Mouse (Mus musculus) adrenal gland, adult 18-20 months (tissue): Measurements from ENCODE around the gene Zfhx3. TPM values are rescaled to one million over a fixed set of nuclear protein-coding genes. Genes with fewer than 3 reads are reported as not detected.

ENCODE experiments used
- DNase-seq, 2 experiments: peaks; one replicate each; pipeline ENCODE4 v3.0.0; 2021 to 2022; ENCODE audit warnings: low spot score in 2 of 2
- total RNA-seq, 2 experiments: library from RNA; stranded (reverse); gene quantifications; 1 replicate in 1 of 2; 2 replicates in 1 of 2; pipeline ENCODE4 v1.2.3; 2021

Zfhx3 gene
- total RNA-seq, 2 experiments from 2014 or later, result 36.9 to 38.6 TPM

- no peak for DNase-seq
Observed at GRCm38 (mm10) chr8:108733385-108733784, 790.9 kb downstream of the Zfhx3 start.

- DNase-seq, result no peak
Observed at GRCm38 (mm10) chr8:108736442-108736841, 794.0 kb downstream of the Zfhx3 start.

- no peak for DNase-seq
Observed at GRCm38 (mm10) chr8:108738179-108738578, 795.7 kb downstream of the Zfhx3 start.

GRCm38 (mm10) chr8:108739517-108739916, 797.1 kb downstream of the Zfhx3 start:
- DNase-seq, result no peak

- DNase-seq, result no peak
Observed at GRCm38 (mm10) chr8:108740443-108740842, 798.0 kb downstream of the Zfhx3 start.

- no peak for DNase-seq
Observed at GRCm38 (mm10) chr8:108741651-108742050, 799.2 kb downstream of the Zfhx3 start.

GRCm38 (mm10) chr8:108742465-108742864, 800.0 kb downstream of the Zfhx3 start:
- no peak for DNase-seq

GRCm38 (mm10) chr8:108743238-108743637, 800.8 kb downstream of the Zfhx3 start:
- peak; percentile 51 to 54 for DNase-seq

- no peak for DNase-seq
Observed at GRCm38 (mm10) chr8:108745551-108745950, 803.1 kb downstream of the Zfhx3 start.

- DNase-seq, result no peak
Observed at GRCm38 (mm10) chr8:108748095-108748494, 805.7 kb downstream of the Zfhx3 start.

- DNase-seq, result no peak
Observed at GRCm38 (mm10) chr8:108748851-108749376, 806.5 kb downstream of the Zfhx3 start.

GRCm38 (mm10) chr8:108750806-108751205, 808.4 kb downstream of the Zfhx3 start:
- no peak for DNase-seq

- no peak for DNase-seq
Observed at GRCm38 (mm10) chr8:108754556-108754955, 812.1 kb downstream of the Zfhx3 start.

- no peak for DNase-seq
Observed at GRCm38 (mm10) chr8:108755400-108756325, 813.2 kb downstream of the Zfhx3 start.

- DNase-seq, result peak; percentile 67 to 72
Observed at GRCm38 (mm10) chr8:108759511-108760330, 817.3 kb downstream of the Zfhx3 start.

- DNase-seq, result no peak
Observed at GRCm38 (mm10) chr8:108760745-108761144, 818.3 kb downstream of the Zfhx3 start.

- DNase-seq, result no peak
Observed at GRCm38 (mm10) chr8:108762567-108762966, 820.1 kb downstream of the Zfhx3 start.

- no peak for DNase-seq
Observed at GRCm38 (mm10) chr8:108764403-108765194, 822.2 kb downstream of the Zfhx3 start.

GRCm38 (mm10) chr8:108766102-108766501, 823.7 kb downstream of the Zfhx3 start:
- no peak for DNase-seq

- DNase-seq, result no peak
Observed at GRCm38 (mm10) chr8:108768051-108768450, 825.6 kb downstream of the Zfhx3 start.

GRCm38 (mm10) chr8:108770334-108770733, 827.9 kb downstream of the Zfhx3 start:
- DNase-seq, result no peak
